Mouse (Mus musculus) cerebellum, adult 11-12 months (tissue): ENCODE results near the gene Prr11.

Experiments
- DNase-seq: peaks from one replicate; pipeline ENCODE4 v3.0.0; 2022

The Prr11 gene

GRCm38 (mm10) chr11:87043052-87043451 is 65.5 kb downstream of the Prr11 start:
- no peak for DNase-seq

GRCm38 (mm10) chr11:87039307-87039963 is 69.1 kb downstream of the Prr11 start:
- DNase-seq = no peak
